Mouse (Mus musculus): Measurements from ENCODE around the gene Wdr64. TPM values are rescaled to one million over a fixed set of nuclear protein-coding genes. Genes with fewer than 3 reads are reported as not detected.

Gene Wdr64
- polyA plus RNA-seq, 1 experiment, result not detected

- Histone ChIP-seq H3K4me3 (replicated peaks; ENCODE audit: insufficient read depth, low read depth, low read length) (no peak overlapping the region), H3K27me3 (ENCODE audit: control insufficient read depth, insufficient read depth, low read length) (no peaks in the 10 kb centered on the region), H3K27ac (ENCODE audit: insufficient read depth, low read length) (no peak overlapping the region), H3K4me1 (ENCODE audit: control insufficient read depth, insufficient read depth, low read length) (no peaks in the 10 kb centered on the region)
- DNase-seq, result peak; percentile 31 to 40
- no peak for TF ChIP-seq POLR2A (IDR thresholded peaks at IDR 0.05; ENCODE audit: borderline replicate concordance, insufficient read depth, low read length)
- TF ChIP-seq CTCF (IDR thresholded peaks at IDR 0.05; ENCODE audit: borderline replicate concordance, insufficient read depth, low read depth, low read length), result no peak
- 30% methylated on average over 12 of the region's 12 CpGs for WGBS
Measured at GRCm38 (mm10) chr1:175693429-175693960, 4.9 kb upstream of the Wdr64 start.

GRCm38 (mm10) chr1:175699375-175699774, 982 bp downstream of the Wdr64 start:
- WGBS, result 50% methylated on average over 3 of the region's 3 CpGs
- H3K27ac ChIP-seq (ENCODE audit: insufficient read depth, low read length), result no peak overlapping the region
- no peak for DNase-seq
- H3K4me1 ChIP-seq (ENCODE audit: control insufficient read depth, insufficient read depth, low read length), result no peaks in the 10 kb centered on the region
- no peaks in the 10 kb centered on the region for H3K27me3 ChIP-seq (ENCODE audit: control insufficient read depth, insufficient read depth, low read length)
- TF ChIP-seq CTCF (IDR thresholded peaks at IDR 0.05; ENCODE audit: borderline replicate concordance, insufficient read depth, low read depth, low read length) (no peak), POLR2A (IDR thresholded peaks at IDR 0.05; ENCODE audit: borderline replicate concordance, insufficient read depth, low read length) (no peak)
- no peak overlapping the region for H3K4me3 ChIP-seq (replicated peaks; ENCODE audit: insufficient read depth, low read depth, low read length)

GRCm38 (mm10) chr1:175699796-175700195, 1.4 kb downstream of the Wdr64 start:
- Histone ChIP-seq H3K4me3 (replicated peaks; ENCODE audit: insufficient read depth, low read depth, low read length) (no peak overlapping the region), H3K4me1 (ENCODE audit: control insufficient read depth, insufficient read depth, low read length) (no peaks in the 10 kb centered on the region), H3K27ac (ENCODE audit: insufficient read depth, low read length) (no peak overlapping the region), H3K27me3 (ENCODE audit: control insufficient read depth, insufficient read depth, low read length) (no peaks in the 10 kb centered on the region)
- 47% methylated on average over 4 of the region's 4 CpGs for WGBS
- DNase-seq, result no peak
- TF ChIP-seq POLR2A (IDR thresholded peaks at IDR 0.05; ENCODE audit: borderline replicate concordance, insufficient read depth, low read length) (no peak), CTCF (IDR thresholded peaks at IDR 0.05; ENCODE audit: borderline replicate concordance, insufficient read depth, low read depth, low read length) (no peak)

GRCm38 (mm10) chr1:175701145-175701544, 2.8 kb downstream of the Wdr64 start:
- Histone ChIP-seq H3K27me3 (ENCODE audit: control insufficient read depth, insufficient read depth, low read length) (no peaks in the 10 kb centered on the region), H3K27ac (ENCODE audit: insufficient read depth, low read length) (no peak overlapping the region), H3K4me3 (replicated peaks; ENCODE audit: insufficient read depth, low read depth, low read length) (no peak overlapping the region), H3K4me1 (ENCODE audit: control insufficient read depth, insufficient read depth, low read length) (no peaks in the 10 kb centered on the region)
- no peak for DNase-seq
- WGBS, result 78% methylated on average over 4 of the region's 4 CpGs
- no peak for TF ChIP-seq CTCF (IDR thresholded peaks at IDR 0.05; ENCODE audit: borderline replicate concordance, insufficient read depth, low read depth, low read length)
- TF ChIP-seq POLR2A (IDR thresholded peaks at IDR 0.05; ENCODE audit: borderline replicate concordance, insufficient read depth, low read length), result no peak

- Histone ChIP-seq H3K4me1 (ENCODE audit: control insufficient read depth, insufficient read depth, low read length) (no peaks in the 10 kb centered on the region), H3K4me3 (replicated peaks; ENCODE audit: insufficient read depth, low read depth, low read length) (no peak overlapping the region), H3K27ac (ENCODE audit: insufficient read depth, low read length) (no peak overlapping the region), H3K27me3 (ENCODE audit: control insufficient read depth, insufficient read depth, low read length) (no peaks in the 10 kb centered on the region)
- WGBS, result 66% methylated on average over 5 of the region's 5 CpGs
- TF ChIP-seq CTCF (IDR thresholded peaks at IDR 0.05; ENCODE audit: borderline replicate concordance, insufficient read depth, low read depth, low read length), result no peak
- no peak for TF ChIP-seq POLR2A (IDR thresholded peaks at IDR 0.05; ENCODE audit: borderline replicate concordance, insufficient read depth, low read length)
- no peak for DNase-seq
Measured at GRCm38 (mm10) chr1:175707599-175707998, 9.2 kb downstream of the Wdr64 start.

GRCm38 (mm10) chr1:175708013-175708412, 9.6 kb downstream of the Wdr64 start:
- no peak for TF ChIP-seq POLR2A (IDR thresholded peaks at IDR 0.05; ENCODE audit: borderline replicate concordance, insufficient read depth, low read length)
- no peak for TF ChIP-seq CTCF (IDR thresholded peaks at IDR 0.05; ENCODE audit: borderline replicate concordance, insufficient read depth, low read depth, low read length)
- H3K27me3 ChIP-seq (ENCODE audit: control insufficient read depth, insufficient read depth, low read length), result no peaks in the 10 kb centered on the region
- DNase-seq, result no peak
- H3K27ac ChIP-seq (ENCODE audit: insufficient read depth, low read length), result no peak overlapping the region
- no peaks in the 10 kb centered on the region for H3K4me1 ChIP-seq (ENCODE audit: control insufficient read depth, insufficient read depth, low read length)
- H3K4me3 ChIP-seq (replicated peaks; ENCODE audit: insufficient read depth, low read depth, low read length), result no peak overlapping the region

GRCm38 (mm10) chr1:175712338-175712909, 14.0 kb downstream of the Wdr64 start:
- no peak for DNase-seq
- TF ChIP-seq POLR2A (IDR thresholded peaks at IDR 0.05; ENCODE audit: borderline replicate concordance, insufficient read depth, low read length) (no peak), CTCF (IDR thresholded peaks at IDR 0.05; ENCODE audit: borderline replicate concordance, insufficient read depth, low read depth, low read length) (no peak)
- no peaks in the 10 kb centered on the region for H3K4me1 ChIP-seq (ENCODE audit: control insufficient read depth, insufficient read depth, low read length)
- no peak overlapping the region for H3K27ac ChIP-seq (ENCODE audit: insufficient read depth, low read length)
- no peak overlapping the region for H3K4me3 ChIP-seq (replicated peaks; ENCODE audit: insufficient read depth, low read depth, low read length)
- WGBS, result 30% methylated on average over 11 of the region's 11 CpGs
- no peaks in the 10 kb centered on the region for H3K27me3 ChIP-seq (ENCODE audit: control insufficient read depth, insufficient read depth, low read length)

- TF ChIP-seq CTCF (IDR thresholded peaks at IDR 0.05; ENCODE audit: borderline replicate concordance, insufficient read depth, low read depth, low read length) (no peak), POLR2A (IDR thresholded peaks at IDR 0.05; ENCODE audit: borderline replicate concordance, insufficient read depth, low read length) (no peak)
- 92% methylated on average over 9 of the region's 9 CpGs for WGBS
- H3K4me3 ChIP-seq (replicated peaks; ENCODE audit: insufficient read depth, low read depth, low read length), result no peak overlapping the region
- no peaks in the 10 kb centered on the region for H3K27me3 ChIP-seq (ENCODE audit: control insufficient read depth, insufficient read depth, low read length)
- no peak for DNase-seq
- H3K4me1 ChIP-seq (ENCODE audit: control insufficient read depth, insufficient read depth, low read length), result no peaks in the 10 kb centered on the region
- no peak overlapping the region for H3K27ac ChIP-seq (ENCODE audit: insufficient read depth, low read length)
Measured at GRCm38 (mm10) chr1:175716832-175717231, 18.4 kb downstream of the Wdr64 start.
